Mouse (Mus musculus): ENCODE results near the gene Ubqln4. TPM values are rescaled to one million over a fixed set of nuclear protein-coding genes. Genes with fewer than 3 reads are reported as not detected.
"Not testable (repeated sequence)": the region's sequence is repeated elsewhere in the genome, so short reads cannot be mapped to it uniquely, and the experiment has no call there.

Ubqln4 gene
- polyA plus RNA-seq, 2 experiments: 17.9 to 22.7 TPM

DNA sequence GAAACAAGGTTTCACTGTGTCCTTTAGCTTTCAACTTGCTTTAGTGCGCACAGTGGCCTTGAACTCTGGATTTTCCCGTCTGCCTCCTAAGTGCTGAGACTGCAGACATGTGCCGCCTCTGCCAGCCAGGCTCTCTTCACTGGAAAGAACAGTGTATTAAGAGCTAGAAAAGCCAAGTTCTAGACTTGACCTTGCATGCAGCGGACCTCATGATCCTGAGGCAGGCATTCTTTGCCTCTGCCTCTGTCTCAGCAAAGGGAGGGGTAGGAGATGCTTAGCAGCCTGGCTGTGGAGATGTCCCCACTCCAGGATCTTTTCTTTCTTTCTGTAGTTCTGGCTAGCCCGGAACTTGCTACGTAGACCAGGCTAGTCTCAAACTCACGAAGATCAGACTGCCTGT, 51.3 kb downstream of the Ubqln4 start:
- no peak overlapping the region for H3K9ac ChIP-seq (replicated peaks)
- WGBS (ENCODE audit: insufficient replicate concordance): 74% methylated on average over 7 of the region's 7 CpGs
- DNase-seq (ENCODE audit: low read depth in 3 of 3, low spot score in 3 of 3) (no peak), ATAC-seq (ENCODE audit: insufficient read depth) (no peak)
- H3K27me3 ChIP-seq (ENCODE audit: control insufficient read depth, insufficient read depth, low read length): no peaks in the 10 kb centered on the region
- H3K4me1 ChIP-seq (replicated peaks; ENCODE audit: control insufficient read depth in 2 of 2, insufficient read depth in 2 of 2, low read length in 1 of 2): peaks cover 0 to 6% of the 10 kb centered on the region in 2 experiments; a peak in 3 of 4 replicates
- TF ChIP-seq EP300 (IDR thresholded peaks at IDR 0.05; ENCODE audit: low read depth) (no peak), CTCF (IDR thresholded peaks at IDR 0.05; ENCODE audit: low read depth) (no peak)
- H3K4me3 ChIP-seq (ENCODE audit: insufficient read depth in 1 of 2, low read depth in 2 of 2, low read length in 2 of 2): no peak overlapping the region
- H3K9me3 ChIP-seq (ENCODE audit: control insufficient read depth, low read length): no peaks in the 10 kb centered on the region
- H3K4me2 ChIP-seq (ENCODE audit: low read depth): no peak overlapping the region
- H3K27ac ChIP-seq: no peak overlapping the region
- no peaks in the 10 kb centered on the region for H3K36me3 ChIP-seq (replicated peaks; ENCODE audit: control insufficient read depth, insufficient read depth, low read depth)

DNA sequence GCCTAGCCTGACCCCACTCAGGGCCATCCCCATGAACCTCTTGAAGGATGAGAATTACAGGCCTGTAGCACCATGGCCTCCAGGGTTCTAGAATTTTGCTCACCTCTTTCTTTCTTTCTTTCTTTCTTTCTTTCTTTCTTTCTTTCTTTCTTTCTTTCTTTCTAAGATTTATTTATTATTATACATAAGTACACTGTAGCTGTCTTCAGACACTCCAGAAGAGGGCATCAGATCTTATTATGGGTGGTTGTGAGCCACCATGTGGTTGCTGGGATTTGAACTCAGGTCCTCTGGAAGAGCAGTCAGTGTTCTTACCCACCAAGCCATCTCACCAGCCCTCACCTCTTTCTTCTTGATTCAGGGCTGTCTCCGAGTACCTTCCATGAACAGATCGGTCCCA, 52.1 kb downstream of the Ubqln4 start, which contains the start of gene Arhgef2:
Arhgef2 (plus strand) TSS at position 301 of the 400 bp plus-strand sequence.
- not testable (repeated sequence) for H3K4me2 ChIP-seq (ENCODE audit: low read depth); H3K9me3 ChIP-seq (ENCODE audit: control insufficient read depth, low read length); H3K36me3 ChIP-seq (replicated peaks; ENCODE audit: control insufficient read depth, insufficient read depth, low read depth); H3K9ac ChIP-seq (replicated peaks); DNase-seq (ENCODE audit: low read depth in 3 of 3, low spot score in 3 of 3); H3K4me3 ChIP-seq (ENCODE audit: insufficient read depth in 1 of 2, low read depth in 2 of 2, low read length in 2 of 2); H3K27ac ChIP-seq; H3K4me1 ChIP-seq (replicated peaks; ENCODE audit: control insufficient read depth in 2 of 2, insufficient read depth in 2 of 2, low read length in 1 of 2); ATAC-seq (ENCODE audit: insufficient read depth); H3K27me3 ChIP-seq (ENCODE audit: control insufficient read depth, insufficient read depth, low read length)
- WGBS (ENCODE audit: insufficient replicate concordance): 82% methylated on average over 2 of the region's 2 CpGs

DNA sequence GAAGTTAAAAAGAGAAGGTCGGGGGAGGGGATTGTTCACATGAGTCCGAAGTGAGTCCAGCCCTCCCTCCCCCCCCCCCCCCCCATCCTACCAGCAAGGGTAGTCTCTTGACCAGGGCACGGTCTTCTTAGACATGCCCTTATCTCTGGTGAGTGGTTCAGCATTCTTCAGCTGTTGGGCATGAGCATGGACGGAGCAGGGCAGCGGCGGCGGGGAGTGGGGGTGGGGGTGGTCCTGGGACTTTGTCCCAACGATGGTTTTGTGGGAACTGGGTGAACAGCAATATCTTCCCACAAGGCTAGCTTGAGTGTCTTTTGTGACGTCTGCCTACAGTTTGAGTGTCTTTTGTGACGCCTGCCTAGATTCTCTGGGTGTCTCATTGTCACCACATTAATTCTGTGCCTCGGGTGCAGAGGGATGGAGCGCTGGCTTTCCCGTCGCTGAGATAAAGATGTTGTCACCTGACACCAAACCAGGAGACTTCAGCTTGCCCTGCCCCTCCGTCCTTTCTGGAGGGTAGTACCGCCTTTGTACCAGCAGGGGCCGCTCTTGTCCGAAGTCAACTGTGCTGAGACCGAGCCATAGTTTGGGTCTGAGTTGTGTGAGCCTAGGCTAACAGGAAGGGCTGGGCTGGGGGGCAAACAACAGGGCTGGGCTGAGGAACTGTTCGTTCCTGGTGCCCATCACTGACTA, 53.7 kb downstream of the Ubqln4 start:
- Histone ChIP-seq H3K4me3 (ENCODE audit: insufficient read depth in 1 of 2, low read depth in 2 of 2, low read length in 2 of 2) (peak overlapping the region in 1 of 2 experiments; percentile 31; a peak in 1 of 4 replicates), H3K36me3 (replicated peaks; ENCODE audit: control insufficient read depth, insufficient read depth, low read depth) (no peaks in the 10 kb centered on the region), H3K27me3 (ENCODE audit: control insufficient read depth, insufficient read depth, low read length) (no peaks in the 10 kb centered on the region), H3K4me1 (replicated peaks; ENCODE audit: control insufficient read depth in 2 of 2, insufficient read depth in 2 of 2, low read length in 1 of 2) (peaks cover 0 to 6% of the 10 kb centered on the region in 2 experiments; a peak in 3 of 4 replicates), H3K9me3 (ENCODE audit: control insufficient read depth, low read length) (no peaks in the 10 kb centered on the region), H3K4me2 (ENCODE audit: low read depth) (peak overlapping the region; percentile 48), H3K9ac (replicated peaks) (no peak overlapping the region), H3K27ac (no peak overlapping the region)
- TF ChIP-seq CTCF (IDR thresholded peaks at IDR 0.05; ENCODE audit: low read depth): peak; percentile 100
- TF ChIP-seq EP300 (IDR thresholded peaks at IDR 0.05; ENCODE audit: low read depth): no peak
- DNase-seq (ENCODE audit: low read depth in 3 of 3, low spot score in 3 of 3) (peak; percentile 57 to 76 (median 65)), ATAC-seq (ENCODE audit: insufficient read depth) (peak; percentile 85)
- under 1% methylated on average over 20 of the region's 20 CpGs for WGBS (ENCODE audit: insufficient replicate concordance)

DNA sequence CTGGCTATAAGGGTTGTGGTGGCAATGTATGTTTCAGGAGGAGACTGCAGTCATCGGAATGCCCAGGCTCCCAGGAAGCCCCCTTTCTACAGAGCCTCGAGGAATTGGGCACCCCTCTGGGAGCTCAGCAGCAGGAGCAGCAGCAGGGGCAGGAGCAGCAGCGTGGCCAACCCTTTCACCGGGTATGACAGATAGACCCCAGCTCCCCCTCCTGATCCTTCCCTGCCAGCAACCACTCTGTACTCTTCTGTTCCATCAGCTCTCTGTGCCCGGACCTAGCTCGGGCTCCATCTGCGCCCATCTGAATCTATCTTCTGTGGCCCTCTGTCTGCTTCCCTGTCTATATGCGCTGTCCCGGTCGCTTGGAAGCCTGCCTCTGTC, 54.2 kb downstream of the Ubqln4 start:
- H3K9me3 ChIP-seq (ENCODE audit: control insufficient read depth, low read length): no peaks in the 10 kb centered on the region
- ATAC-seq (ENCODE audit: insufficient read depth): peak; percentile 42
- H3K9ac ChIP-seq (replicated peaks): no peak overlapping the region
- no peak overlapping the region for H3K4me3 ChIP-seq (ENCODE audit: insufficient read depth in 1 of 2, low read depth in 2 of 2, low read length in 2 of 2)
- 29% methylated on average over 10 of the region's 10 CpGs for WGBS (ENCODE audit: insufficient replicate concordance)
- H3K4me1 ChIP-seq (replicated peaks; ENCODE audit: control insufficient read depth in 2 of 2, insufficient read depth in 2 of 2, low read length in 1 of 2): peaks cover 0 to 6% of the 10 kb centered on the region in 2 experiments; a peak in 3 of 4 replicates
- DNase-seq (ENCODE audit: low read depth in 3 of 3, low spot score in 3 of 3): no peak
- no peaks in the 10 kb centered on the region for H3K36me3 ChIP-seq (replicated peaks; ENCODE audit: control insufficient read depth, insufficient read depth, low read depth)
- no peak for TF ChIP-seq EP300 (IDR thresholded peaks at IDR 0.05; ENCODE audit: low read depth)
- no peak for TF ChIP-seq CTCF (IDR thresholded peaks at IDR 0.05; ENCODE audit: low read depth)
- no peak overlapping the region for H3K27ac ChIP-seq
- H3K4me2 ChIP-seq (ENCODE audit: low read depth): peak overlapping the region; percentile 44; the same call in 1 of the 2 replicates
- H3K27me3 ChIP-seq (ENCODE audit: control insufficient read depth, insufficient read depth, low read length): no peaks in the 10 kb centered on the region

DNA sequence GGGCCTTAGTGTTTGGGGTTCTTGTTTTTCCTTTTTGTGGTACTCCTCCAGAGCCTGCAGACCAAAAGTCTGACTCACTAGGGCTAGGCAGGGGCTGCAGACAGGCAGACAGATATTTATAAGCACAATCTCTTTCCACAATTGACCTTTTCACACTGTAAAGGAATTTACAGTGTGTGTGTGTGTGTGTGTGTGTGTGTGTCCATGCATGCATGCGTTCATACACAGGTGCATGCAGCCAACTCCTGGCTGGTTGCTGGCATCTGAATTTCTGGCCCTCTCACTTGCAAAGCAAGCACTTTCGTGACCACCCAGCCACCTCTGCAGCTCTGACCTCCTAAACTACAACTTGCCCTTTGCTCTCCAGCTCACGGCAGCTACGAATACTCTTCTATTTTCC, 55.5 kb downstream of the Ubqln4 start:
- no peak for ATAC-seq (ENCODE audit: insufficient read depth)
- H3K4me3 ChIP-seq (ENCODE audit: insufficient read depth in 1 of 2, low read depth in 2 of 2, low read length in 2 of 2): no peak overlapping the region
- 56% methylated on average over 4 of the region's 4 CpGs for WGBS (ENCODE audit: insufficient replicate concordance)

More for the DNA sequence above, 55.5 kb downstream of the Ubqln4 start:
- H3K4me1 ChIP-seq (replicated peaks; ENCODE audit: control insufficient read depth in 2 of 2, insufficient read depth in 2 of 2, low read length in 1 of 2): peaks cover 0 to 6% of the 10 kb centered on the region in 2 experiments; a peak in 3 of 4 replicates
- DNase-seq (ENCODE audit: low read depth in 3 of 3, low spot score in 3 of 3): no peak
- H3K9me3 ChIP-seq (ENCODE audit: control insufficient read depth, low read length): no peaks in the 10 kb centered on the region
- H3K27ac ChIP-seq: no peak overlapping the region
- H3K36me3 ChIP-seq (replicated peaks; ENCODE audit: control insufficient read depth, insufficient read depth, low read depth): no peaks in the 10 kb centered on the region
- TF ChIP-seq EP300 (IDR thresholded peaks at IDR 0.05; ENCODE audit: low read depth) (no peak), CTCF (IDR thresholded peaks at IDR 0.05; ENCODE audit: low read depth) (no peak)
- no peak overlapping the region for H3K9ac ChIP-seq (replicated peaks)
- no peaks in the 10 kb centered on the region for H3K27me3 ChIP-seq (ENCODE audit: control insufficient read depth, insufficient read depth, low read length)
- H3K4me2 ChIP-seq (ENCODE audit: low read depth): no peak overlapping the region

All from liver, embryonic 14.5 days (tissue).